Mouse (Mus musculus) spleen, adult 2 months (tissue): ENCODE data around the gene Ppp3r1.

Experiments used
- CTCF ChIP-seq: fragments of 200-500 bp; IDR thresholded peaks from 2 replicates; pipeline ENCODE4 v1.5.1; 2011; ENCODE audit warnings: mild to moderate bottlenecking, inconsistent platforms; ENCODE audit not compliant: insufficient read depth, insufficient read length, insufficient replicate concordance; ENCODE audit errors: extremely low read depth
- POLR2A ChIP-seq: fragments of 200-500 bp; IDR thresholded peaks from 2 replicates; pipeline ENCODE4 v1.6.1; 2011; ENCODE audit warnings: low read depth, low read length, inconsistent platforms

GRCm38 (mm10) chr11:17126418-17126817 is 32.6 kb upstream of the Ppp3r1 start:
- TF ChIP-seq POLR2A (no peak), CTCF (no peak)
